ENCODE assay signal across 8 mouse cellular contexts in the genomic region with DNA sequence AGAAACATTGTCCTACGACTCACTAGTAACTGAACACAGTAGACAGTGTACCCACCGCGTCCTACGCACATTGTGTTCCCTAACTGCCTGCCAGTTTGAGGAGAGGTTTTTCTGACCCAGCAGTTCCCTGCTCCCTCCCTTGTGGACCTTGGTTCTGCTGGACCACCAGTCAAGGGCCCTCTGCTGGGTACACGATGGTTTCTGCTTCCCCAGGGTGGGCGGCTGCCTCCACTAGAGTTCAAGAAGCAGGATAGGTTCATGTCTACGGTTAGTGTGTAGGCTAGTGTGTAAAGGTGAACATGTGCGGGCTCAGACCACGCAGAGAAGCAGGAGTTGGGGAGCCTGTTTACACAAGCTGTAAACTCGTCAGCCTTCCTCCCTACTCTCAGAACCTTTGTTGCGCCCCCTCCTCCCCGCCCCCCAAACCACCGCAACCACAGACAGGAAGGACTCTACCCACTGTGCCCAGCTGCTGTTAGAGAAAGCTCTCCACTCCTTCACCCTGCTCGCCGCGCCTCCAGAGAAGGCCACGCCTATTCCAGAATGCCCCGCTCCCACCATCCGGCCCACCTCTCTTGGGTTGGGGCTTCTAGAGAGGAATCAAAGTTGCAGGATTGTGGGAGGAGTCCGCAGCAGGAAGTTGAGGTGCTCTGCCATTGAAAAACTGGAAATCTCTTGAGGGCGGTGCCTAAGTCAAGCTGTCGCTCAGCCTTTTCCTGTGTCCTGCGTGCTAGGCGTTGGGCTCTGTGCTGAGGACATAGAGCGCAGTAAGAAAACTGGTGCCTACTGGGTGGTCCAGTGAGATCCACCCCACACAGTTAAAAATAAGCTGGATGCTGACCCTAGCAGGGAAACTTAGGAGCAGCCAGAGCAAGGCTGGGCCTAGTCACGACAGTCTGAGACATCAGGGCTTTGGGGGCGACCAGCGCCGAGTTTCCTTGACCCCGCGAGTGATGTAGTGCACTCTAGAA. TPM values are rescaled to one million over a fixed set of nuclear protein-coding genes. Genes with fewer than 3 reads are reported as not detected.
DNase-seq lines count a peak whose midpoint lies in the region; ATAC-seq and TF ChIP-seq lines count a peak whose summit lies in the region.

A gene (minus strand): TSS at position 906 of the 971 bp plus-strand sequence.

- no peaks in the 10 kb centered on the region for H3K27me3 ChIP-seq in hindbrain, postnatal 0 days (ENCODE audit: insufficient read depth, low read length)

- peak; percentile 99 for DNase-seq in ZHBTc4 (ENCODE audit: low read depth, low spot score)
- peak; percentile 86 for DNase-seq in gastrocnemius, adult 2 months
- DNase-seq in hindbrain, postnatal 0 days (ENCODE audit: low spot score) = peak; percentile 88
- peak; percentile 63 to 66 for DNase-seq in left cerebral cortex, adult 2 months (ENCODE audit: extremely low spot score in 1 of 2, low spot score in 2 of 2)
- DNase-seq in right cerebral cortex, postnatal 10 days (ENCODE audit: low spot score in 2 of 2) = peak; percentile 81 to 87
- DNase-seq in urinary bladder, postnatal 25 days (ENCODE audit: low spot score) = peak; percentile 64

- 7% methylated on average over 31 of the region's 31 CpGs for WGBS in hindbrain, postnatal 0 days

- peak; percentile 92 for ATAC-seq in common myeloid progenitor, adult 5-6 weeks (replicated peaks; ENCODE audit: low read depth, poor library complexity, severe bottlenecking)
- ATAC-seq in hindbrain, postnatal 0 days = peak; percentile 94
- ATAC-seq in megakaryocyte, adult 5-6 weeks (ENCODE audit: poor library complexity, severe bottlenecking) = peak; percentile 92

- no peaks in the 10 kb centered on the region for H3K9me3 ChIP-seq in hindbrain, postnatal 0 days (ENCODE audit: low read length)

- intact Hi-C loops in gastrocnemius, adult 2 months (cut with DNase I) = no loop called here
- intact Hi-C loops in left cerebral cortex, adult 2 months (cut with DNase I) = no loop called here

- peak within 1 kb of the TSS; percentile 90 for H3K27ac ChIP-seq in gastrocnemius, adult 2 months
- H3K27ac ChIP-seq in hindbrain, postnatal 0 days = peak within 1 kb of the TSS; percentile 72
- H3K27ac ChIP-seq in left cerebral cortex, adult 2 months = peak within 1 kb of the TSS; percentile 84

- H3K4me3 ChIP-seq in gastrocnemius, adult 2 months = peak within 1 kb of the TSS; percentile 87
- peak within 1 kb of the TSS; percentile 40 for H3K4me3 ChIP-seq in hindbrain, postnatal 0 days (ENCODE audit: low read length)
- peak within 1 kb of the TSS; percentile 54 for H3K4me3 ChIP-seq in left cerebral cortex, adult 2 months

- H3K9ac ChIP-seq in hindbrain, postnatal 0 days (replicated peaks; ENCODE audit: low read length) = peak within 1 kb of the TSS; percentile 44

- no peak for TF ChIP-seq CTCF in gastrocnemius, adult 2 months (IDR thresholded peaks at IDR 0.05)
- no peak for TF ChIP-seq CTCF in hindbrain, postnatal 0 days (IDR thresholded peaks at IDR 0.05; ENCODE audit: low read depth)
- TF ChIP-seq CTCF in left cerebral cortex, adult 2 months (IDR thresholded peaks at IDR 0.05) = no peak

- H3K36me3 ChIP-seq in hindbrain, postnatal 0 days (ENCODE audit: insufficient read depth, low read length) = no peaks in the 10 kb centered on the region

- H3K4me2 ChIP-seq in hindbrain, postnatal 0 days (ENCODE audit: low read depth, low read length) = peak within 1 kb of the TSS; percentile 69

- no peaks in the 10 kb centered on the region for H3K4me1 ChIP-seq in hindbrain, postnatal 0 days (ENCODE audit: insufficient read depth, low read length)

RNA-seq across cellular contexts. Expression of the gene that starts here (rescaled TPM):
- 0.14 and 1.8 TPM in 2 replicates for total RNA-seq in common myeloid progenitor, adult 5-6 weeks (2017)
- total RNA-seq in gastrocnemius, adult 2 months (2021) = 1 to 10 TPM; 1.5 to 2.1 TPM
- total RNA-seq in hindbrain, postnatal 0 days (2014; rRNA removed) = 37.6 and 44.0 TPM in 2 replicates
- 21.5 and 21.6 TPM in 2 replicates for polyA plus RNA-seq in hindbrain, postnatal 0 days (2015; fragmentation: Nextera tagmentation; extraction: Ambion mirVana)
- total RNA-seq in left cerebral cortex, adult 2 months (2021) = 10 to 100 TPM; 24.7 to 32.0 TPM
- total RNA-seq in megakaryocyte, adult 5-6 weeks (2015) = not detected in 2 replicates
- 0.18 TPM in 1 of 2 replicates, not detected in the other for total RNA-seq in megakaryocyte, adult 5-6 weeks (2017)

Comparison
In these comparisons a context has a peak if more than half of its experiments do, and no peak if none do; other contexts are left out.
1. Peak in every context shown above with its lines: DNase-seq, ATAC-seq, H3K4me3 ChIP-seq and H3K27ac ChIP-seq.
2. Peak in ATAC-seq in megakaryocyte, adult 5-6 weeks; RNA of the gene not detected or under 1 TPM.